Mouse (Mus musculus): ENCODE results near the gene Cdc42bpg. TPM values are rescaled to one million over a fixed set of nuclear protein-coding genes. Genes with fewer than 3 reads are reported as not detected.

The Cdc42bpg gene
- under 1 TPM; 0.11 to 0.46 TPM for polyA plus RNA-seq (2017; shearing (Covaris generic))

DNA sequence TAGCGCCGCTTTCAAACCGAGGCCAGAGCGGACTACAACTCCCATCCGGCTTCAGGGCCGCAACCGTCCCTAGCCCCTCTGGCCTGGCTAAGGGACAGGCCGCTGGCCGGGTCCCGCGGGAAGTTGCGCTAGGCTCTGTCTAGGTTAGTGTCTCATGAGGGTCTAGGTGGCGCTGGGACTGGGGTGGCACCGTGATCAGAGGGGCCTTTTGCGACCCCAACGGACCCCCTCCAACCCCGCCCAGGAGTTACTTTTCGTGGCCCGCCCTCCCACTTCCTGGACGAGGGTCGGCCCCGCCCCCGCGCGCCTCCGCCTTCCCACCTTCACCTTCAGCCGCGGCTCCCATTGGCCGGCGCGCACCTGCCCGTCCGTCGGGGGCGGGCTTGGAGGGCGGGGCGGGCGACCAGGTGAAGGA, at the start of gene Cdc42bpg:
Gene Cdc42bpg, plus strand, starts transcription at position 320 of the 415 bp plus-strand sequence.

DNA sequence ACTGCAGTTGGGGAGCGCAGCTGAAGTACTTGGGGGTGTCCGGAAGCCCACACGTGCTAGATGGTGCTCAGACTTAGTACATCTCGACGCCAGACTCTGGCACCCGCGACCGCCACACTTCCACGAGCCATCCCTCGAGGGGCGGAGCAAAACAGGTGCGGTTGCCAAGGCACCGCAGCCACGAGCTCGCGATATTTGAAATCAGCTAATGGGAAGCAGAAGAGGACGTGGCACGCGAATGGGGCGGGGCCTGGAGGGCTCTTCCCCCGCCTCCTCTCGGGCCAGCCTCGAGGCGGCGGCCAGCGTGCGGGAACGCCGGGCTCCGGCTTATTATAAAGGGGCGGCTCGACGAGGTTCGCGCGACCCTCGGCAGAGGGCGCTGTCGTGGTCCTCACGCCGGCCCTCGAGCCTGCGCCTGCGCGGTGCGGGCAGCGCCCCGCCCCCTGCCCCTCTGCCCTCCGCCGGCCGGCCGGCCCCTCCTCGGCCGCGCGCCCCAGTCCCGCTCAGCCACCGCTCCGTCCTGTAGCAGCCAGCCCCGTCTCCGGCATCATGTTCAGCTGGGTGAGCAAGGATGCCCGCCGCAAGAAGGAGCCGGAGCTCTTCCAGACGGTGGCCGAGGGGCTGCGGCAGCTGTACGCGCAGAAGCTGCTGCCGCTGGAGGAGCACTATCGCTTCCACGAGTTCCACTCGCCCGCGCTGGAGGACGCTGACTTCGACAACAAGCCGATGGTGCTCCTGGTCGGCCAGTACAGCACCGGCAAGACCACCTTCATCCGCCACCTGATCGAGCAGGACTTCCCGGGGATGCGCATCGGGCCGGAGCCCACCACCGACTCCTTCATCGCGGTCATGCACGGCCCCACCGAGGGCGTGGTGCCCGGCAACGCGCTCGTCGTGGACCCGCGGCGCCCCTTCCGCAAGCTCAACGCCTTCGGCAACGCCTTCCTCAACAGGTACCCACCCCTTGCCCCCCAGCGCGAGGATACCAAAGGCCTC, 29.5 kb upstream of the Cdc42bpg start, which contains the start of gene Ehd1:
Gene Ehd1, plus strand, starts transcription at position 300 of the 996 bp plus-strand sequence.

DNA sequence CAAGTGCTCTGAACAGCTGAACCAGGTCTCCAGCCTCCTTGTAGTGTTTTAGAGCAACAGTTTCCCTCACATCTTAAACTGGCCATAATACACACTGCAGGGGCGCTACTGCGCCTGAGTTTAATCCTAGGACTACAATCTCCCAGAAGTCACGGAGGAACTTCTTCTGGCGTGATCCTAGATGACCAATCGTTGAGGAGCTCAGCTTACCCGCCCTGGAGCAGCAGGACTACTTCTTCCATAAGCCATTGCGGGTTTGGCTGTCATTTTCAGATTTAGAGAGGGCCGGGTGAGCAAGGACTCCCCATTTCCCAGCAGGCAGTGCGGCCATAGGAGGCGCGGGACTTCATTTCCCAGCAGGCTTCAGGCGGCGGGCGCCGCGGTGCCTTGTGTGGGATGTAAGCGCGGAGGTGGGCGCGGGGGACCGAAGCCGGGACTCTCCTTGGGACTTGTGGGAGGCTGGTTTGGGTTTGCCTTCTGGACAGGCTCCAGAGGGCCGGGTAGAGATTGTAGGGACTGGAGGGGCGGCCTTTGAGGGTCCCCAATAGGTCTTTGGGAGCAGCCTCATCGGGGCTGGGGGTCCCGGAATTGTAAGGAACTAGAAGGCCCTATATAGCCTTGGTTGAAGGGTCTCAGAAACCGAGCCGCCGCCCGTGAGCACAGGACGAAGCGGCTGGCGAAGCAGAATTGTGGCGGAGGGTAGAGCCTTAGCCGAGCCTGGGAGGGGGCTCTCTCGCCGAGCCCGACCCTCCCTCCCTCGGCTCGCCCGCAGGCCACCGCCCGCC, 28.6 kb downstream of the Cdc42bpg start, which contains the start of gene Men1:
Gene Men1, plus strand, starts transcription at position 307 of the 785 bp plus-strand sequence.

DNA sequence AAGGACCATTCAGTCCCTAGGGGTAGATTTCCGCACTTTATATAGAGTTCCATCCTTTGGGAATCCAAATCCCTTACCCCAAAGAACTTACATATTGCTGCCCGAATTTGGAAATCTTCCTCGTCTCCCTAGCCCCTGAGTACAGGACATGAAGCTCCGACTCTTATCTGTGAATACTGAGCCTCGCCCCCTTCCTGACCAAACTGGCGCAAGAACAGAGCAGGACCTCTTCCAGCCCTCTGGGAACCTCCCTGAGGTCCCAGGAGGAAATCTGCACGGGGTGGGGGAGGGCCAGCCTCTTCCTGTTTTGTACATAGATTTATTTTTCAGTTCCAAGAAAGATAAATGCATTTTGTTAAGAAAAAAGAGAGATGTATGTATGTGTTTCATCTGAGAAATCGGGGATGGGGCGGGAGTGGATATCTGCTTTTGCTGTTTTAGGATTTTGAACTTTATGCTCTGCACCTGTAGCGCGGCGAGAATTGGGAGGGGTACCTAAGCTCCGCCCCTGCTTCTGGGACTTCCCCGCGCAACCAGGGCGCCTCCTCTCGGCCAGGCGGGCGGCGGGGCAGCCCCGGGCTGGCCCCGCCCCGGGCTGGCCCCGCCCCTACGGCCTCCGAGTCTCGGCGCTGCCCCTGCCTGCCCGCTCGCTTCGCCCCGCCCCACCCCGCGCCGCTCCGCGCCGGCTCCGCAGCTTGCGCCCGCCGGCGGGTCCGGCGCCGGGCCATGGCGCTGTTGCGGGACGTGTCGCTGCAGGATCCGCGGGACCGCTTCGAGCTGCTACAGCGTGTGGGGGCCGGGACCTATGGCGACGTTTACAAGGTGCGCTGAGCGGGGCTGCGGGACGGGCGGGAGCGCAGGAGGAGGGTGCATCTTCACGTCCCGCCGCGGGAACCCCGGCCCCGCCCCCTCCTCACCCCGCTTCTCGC, 34.5 kb downstream of the Cdc42bpg start, which contains the start of gene Map4k2:
Gene Map4k2, plus strand, starts transcription at position 612 of the 929 bp plus-strand sequence.

DNA sequence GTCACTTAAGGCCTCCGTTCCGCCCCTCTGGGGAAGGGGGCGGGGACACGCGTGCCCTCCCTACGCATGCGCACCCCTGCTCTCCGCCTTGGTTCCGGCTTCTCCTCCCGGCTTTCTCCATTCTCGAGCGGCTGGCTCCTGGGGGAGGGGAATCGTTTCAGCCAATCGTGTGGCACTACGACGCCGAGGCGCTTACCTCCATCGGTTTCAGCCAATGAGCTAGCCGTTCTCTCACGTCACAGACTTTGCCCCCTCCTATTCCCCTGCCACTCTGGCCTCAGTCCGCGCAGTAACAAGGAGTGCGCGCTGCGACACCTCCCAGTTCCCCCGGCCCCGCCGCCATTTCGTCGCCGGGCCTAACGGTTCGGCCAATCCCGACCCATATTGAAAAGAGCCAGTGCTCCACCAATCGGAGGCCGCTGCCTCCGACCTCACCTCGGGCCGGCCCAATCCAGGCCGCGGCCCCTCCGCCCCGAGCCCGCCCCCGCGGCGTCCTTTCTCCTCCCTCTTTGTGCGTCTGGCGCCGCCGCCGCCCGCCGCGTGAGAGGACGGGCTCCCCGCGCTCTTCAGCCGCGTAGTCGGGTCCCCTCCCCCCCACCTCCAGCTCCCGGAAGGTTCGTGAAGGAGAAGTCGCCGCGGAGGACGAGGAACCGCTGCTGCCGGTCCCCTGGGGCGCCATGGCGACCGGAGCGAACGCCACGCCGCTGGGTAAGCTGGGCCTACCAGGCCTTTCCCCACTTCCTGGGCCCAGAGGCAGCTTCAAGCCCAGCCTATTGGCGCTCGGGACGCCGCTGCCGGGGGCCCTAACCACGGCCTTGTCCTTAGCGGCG, 57.4 kb downstream of the Cdc42bpg start, which contains the start of gene Sf1:
Gene Sf1, plus strand, starts transcription at position 280 of the 830 bp plus-strand sequence.

Other genes with a start within 250 kb of the Cdc42bpg start
- gene Mrpl49, start 248.7 kb upstream of the Cdc42bpg start, polyA plus RNA-seq (2017; shearing (Covaris generic)) = 10 to 100 TPM; 37.1 to 49.2 TPM
- gene Fau, start 248.6 kb upstream of the Cdc42bpg start, polyA plus RNA-seq (2017; shearing (Covaris generic)) = 100 to 1,000 TPM; 732 to 759 TPM
- 10 to 100 TPM; 35.7 to 43.9 TPM for gene Znhit2, start 245.3 kb upstream of the Cdc42bpg start, polyA plus RNA-seq (2017; shearing (Covaris generic))
- gene Tm7sf2, start 238.1 kb upstream of the Cdc42bpg start, polyA plus RNA-seq (2017; shearing (Covaris generic)) = 10 to 100 TPM; 14.2 to 15.2 TPM
- gene Vps51, start 229.2 kb upstream of the Cdc42bpg start, polyA plus RNA-seq (2017; shearing (Covaris generic)) = 100 to 1,000 TPM in 1 of 2 experiments, 10 to 100 TPM in 1; 79.1 to 114 TPM
- 1 to 10 TPM in 1 of 2 experiments, not detected in 1; 2.5 TPM for gene Tmem262, start 226.4 kb upstream of the Cdc42bpg start, polyA plus RNA-seq (2017; shearing (Covaris generic))
- under 1 TPM; 0.68 to 0.80 TPM for gene Gm28374, start 224.2 kb upstream of the Cdc42bpg start, polyA plus RNA-seq (2017; shearing (Covaris generic))
- 10 to 100 TPM; 47.3 to 48.0 TPM for gene Zfpl1, start 221.5 kb upstream of the Cdc42bpg start, polyA plus RNA-seq (2017; shearing (Covaris generic))
- gene Cdca5, start 221.5 kb upstream of the Cdc42bpg start, polyA plus RNA-seq (2017; shearing (Covaris generic)) = 1 to 10 TPM in 1 of 2 experiments, not detected in 1; 1.9 TPM
- 1 to 10 TPM in 1 of 2 experiments, not detected in 1; 1.3 TPM for gene AC131692.1, start 212.0 kb upstream of the Cdc42bpg start, polyA plus RNA-seq (2017; shearing (Covaris generic))
- gene Naaladl1, start 200.7 kb upstream of the Cdc42bpg start, polyA plus RNA-seq (2017; shearing (Covaris generic)) = 1 to 10 TPM in 1 of 2 experiments, under 1 TPM in 1; 0.14 to 1.2 TPM
- 10 to 100 TPM; 17.7 to 37.8 TPM for gene Sac3d1, start 187.8 kb upstream of the Cdc42bpg start, polyA plus RNA-seq (2017; shearing (Covaris generic))
- gene Snx15, start 178.2 kb upstream of the Cdc42bpg start, polyA plus RNA-seq (2017; shearing (Covaris generic)) = 10 to 100 TPM; 29.5 to 41.7 TPM
- not detected for gene Batf2, start 165.5 kb upstream of the Cdc42bpg start, polyA plus RNA-seq (2017; shearing (Covaris generic))
- 10 to 100 TPM; 18.3 to 30.3 TPM for gene Arl2, start 164.9 kb upstream of the Cdc42bpg start, polyA plus RNA-seq (2017; shearing (Covaris generic))
- gene Majin, start 122.1 kb upstream of the Cdc42bpg start, polyA plus RNA-seq (2017; shearing (Covaris generic)) = 1 to 10 TPM in 1 of 2 experiments, not detected in 1; 1.2 TPM
- not detected for gene Gpha2, start 80.1 kb upstream of the Cdc42bpg start, polyA plus RNA-seq (2017; shearing (Covaris generic))
- 10 to 100 TPM; 21.9 to 26.7 TPM for gene Ppp2r5b, start 70.6 kb upstream of the Cdc42bpg start, polyA plus RNA-seq (2017; shearing (Covaris generic))
- gene Atg2a, start 64.8 kb upstream of the Cdc42bpg start, polyA plus RNA-seq (2017; shearing (Covaris generic)) = 10 to 100 TPM; 23.5 to 31.5 TPM
- 10 to 100 TPM; 22.3 to 27.6 TPM for gene Ehd1, start 29.7 kb upstream of the Cdc42bpg start, polyA plus RNA-seq (2017; shearing (Covaris generic))
- 10 to 100 TPM; 48.2 to 74.8 TPM for gene Men1, start 28.5 kb downstream of the Cdc42bpg start, polyA plus RNA-seq (2017; shearing (Covaris generic))
- gene Map4k2, start 34.7 kb downstream of the Cdc42bpg start, polyA plus RNA-seq (2017; shearing (Covaris generic)) = 100 to 1,000 TPM; 153 to 184 TPM
- 100 to 1,000 TPM; 262 to 306 TPM for gene Sf1, start 57.2 kb downstream of the Cdc42bpg start, polyA plus RNA-seq (2017; shearing (Covaris generic))
- 1 to 10 TPM; 3.0 to 3.4 TPM for gene Pygm, start 77.9 kb downstream of the Cdc42bpg start, polyA plus RNA-seq (2017; shearing (Covaris generic))
- 100 to 1,000 TPM; 141 to 333 TPM for gene Rasgrp2, start 92.9 kb downstream of the Cdc42bpg start, polyA plus RNA-seq (2017; shearing (Covaris generic))
- under 1 TPM; 0.28 to 0.58 TPM for gene Nrxn2, start 112.3 kb downstream of the Cdc42bpg start, polyA plus RNA-seq (2017; shearing (Covaris generic))
- not detected for gene Slc22a12, start 236.6 kb downstream of the Cdc42bpg start, polyA plus RNA-seq (2017; shearing (Covaris generic))

Data from inflammation-experienced regulatory T-cells (primary cell).